8 mouse cellular contexts compared by ENCODE assay signal in genomic region chr4:35099865-35100780, GRCm38 (mm10). TPM values are rescaled to one million over a fixed set of nuclear protein-coding genes. Genes with fewer than 3 reads are reported as not detected.
DNase-seq lines count a peak whose midpoint lies in the region; ATAC-seq and TF ChIP-seq lines count a peak whose summit lies in the region.

No protein-coding gene starts in this region.

- in situ Hi-C loops in Patski (cut with MboI; ENCODE audit: low pct_unique_long_range_greater_than_20kb): loop anchor here (5.0 kb wide), 2 partner anchors 38 to 57 kb away; partner anchors contain the start of gene Mob3b

- peak overlapping the region; percentile 53 for H3K4me3 ChIP-seq in layer of hippocampus, adult 2 months
- H3K4me3 ChIP-seq in neural tube, embryonic 14.5 days (ENCODE audit: low read depth, low read length): peak overlapping the region; percentile 22

- H3K36me3 ChIP-seq in neural tube, embryonic 14.5 days (ENCODE audit: control insufficient read depth, insufficient read depth, low read length): no peaks in the 10 kb centered on the region

- H3K27ac ChIP-seq in layer of hippocampus, adult 2 months: peak overlapping the region; percentile 59
- H3K27ac ChIP-seq in neural tube, embryonic 14.5 days (ENCODE audit: low read depth, low read length): no peak overlapping the region

- POLR2A ChIA-PET in Patski (lab: Charles Lee): no interaction called here

- H3K9ac ChIP-seq in neural tube, embryonic 14.5 days (replicated peaks; ENCODE audit: low read depth, low read length): no peak overlapping the region

- ATAC-seq in Patski: peak; percentile 99
- peak; percentile 95 for ATAC-seq in neural tube, embryonic 14.5 days (ENCODE audit: low read depth)

- no peaks in the 10 kb centered on the region for H3K27me3 ChIP-seq in Patski
- no peaks in the 10 kb centered on the region for H3K27me3 ChIP-seq in neural tube, embryonic 14.5 days (ENCODE audit: control insufficient read depth, insufficient read depth, low read length)

- DNase-seq in Patski (ENCODE audit: low read depth, low spot score): no peak
- peak; percentile 45 for DNase-seq in cerebellum, adult 9-11 months
- DNase-seq in forelimb bud, embryonic 11.5 days (ENCODE audit: low read depth, low spot score): peak; percentile 77
- peak; percentile 81 for DNase-seq in heart, postnatal 4 days
- DNase-seq in layer of hippocampus, adult 2 months (ENCODE audit: low spot score in 2 of 2): peak; percentile 69 to 85
- peak; percentile 90 to 92 for DNase-seq in lung, adult 18-20 months
- DNase-seq in telencephalon, adult 2 months (ENCODE audit: low read depth, low spot score): peak; percentile 68

- CTCF ChIA-PET in Patski (lab: Charles Lee): interaction anchor here (1.3 to 1.4 kb wide), 3 partner anchors 13 to 133 kb away, joined by 3 read pairs; no protein-coding TSS in a partner anchor

- TF ChIP-seq CTCF in Patski (IDR thresholded peaks at IDR 0.05): no peak
- no peak for TF ChIP-seq CTCF in layer of hippocampus, adult 2 months (conservative IDR thresholded peaks at IDR 0.05)

- H3K4me1 ChIP-seq in neural tube, embryonic 14.5 days (ENCODE audit: control insufficient read depth, insufficient read depth, low read length): 0 out of 2 replicates have a peak, but pooled peaks cover 5% of the 10 kb centered on the region

- 8% methylated on average over 29 of the region's 29 CpGs for WGBS in neural tube, embryonic 14.5 days

- no peaks in the 10 kb centered on the region for H3K9me3 ChIP-seq in neural tube, embryonic 14.5 days (ENCODE audit: control insufficient read depth, low read length)

- H3K4me2 ChIP-seq in neural tube, embryonic 14.5 days (ENCODE audit: low read depth, low read length): peak overlapping the region; percentile 50

RNA-seq across cellular contexts. Expression of gene Ifnk, which starts 51.7 kb away (rescaled TPM):
- polyA plus RNA-seq in Patski (2021): not detected
- total RNA-seq in heart, postnatal 4 days (2021): not detected
- total RNA-seq in layer of hippocampus, adult 2 months (2021): not detected
- not detected in 2 replicates for polyA plus RNA-seq in neural tube, embryonic 14.5 days (2014; fragmentation: Nextera tagmentation; extraction: Ambion mirVana)

RNA-seq across cellular contexts. Expression of gene Mob3b, which starts 57.2 kb away (rescaled TPM):
- polyA plus RNA-seq in Patski (2021): 9.8 TPM
- total RNA-seq in heart, postnatal 4 days (2021): 1 to 10 TPM; 1.5 to 2.0 TPM
- total RNA-seq in layer of hippocampus, adult 2 months (2021): 1 to 10 TPM; 4.5 to 4.7 TPM
- 1.3 and 2.6 TPM in 2 replicates for polyA plus RNA-seq in neural tube, embryonic 14.5 days (2014; fragmentation: Nextera tagmentation; extraction: Ambion mirVana)
